Mouse (Mus musculus) thymus, adult 2 months (tissue): ENCODE results near the gene Gpx6. TPM values are rescaled to one million over a fixed set of nuclear protein-coding genes. Genes with fewer than 3 reads are reported as not detected.

Experiments
- DNase-seq: peaks from one replicate; pipeline ENCODE4 v3.0.0; 2021
- H3K27ac ChIP-seq: fragments of 200-500 bp; 2 replicates; pipeline ENCODE4 v1.5.1; 2012; ENCODE audit warnings: low read length, control low read depth; ENCODE audit not compliant: control insufficient read depth, insufficient read depth
- H3K27me3 ChIP-seq: fragments of 200-500 bp; 2 replicates; pipeline ENCODE4 v1.6.1; 2012; ENCODE audit warnings: mild to moderate bottlenecking, low read length, moderate library complexity, mixed read lengths; ENCODE audit not compliant: control insufficient read depth, insufficient read depth
- H3K36me3 ChIP-seq: fragments of 200-500 bp; 2 replicates; pipeline ENCODE4 v1.6.1; 2012; ENCODE audit warnings: mild to moderate bottlenecking, low read length, moderate library complexity; ENCODE audit not compliant: control insufficient read depth, insufficient read depth
- H3K4me1 ChIP-seq: fragments of 200-500 bp; replicated peaks from 2 replicates; pipeline ENCODE4 v1.6.1; 2012; ENCODE audit warnings: low read length; ENCODE audit not compliant: control insufficient read depth, insufficient read depth
- H3K4me3 ChIP-seq: fragments of 200-500 bp; 2 replicates; pipeline ENCODE4 v1.5.1; 2012; ENCODE audit warnings: mild to moderate bottlenecking, low read length, control low read depth, moderate library complexity; ENCODE audit not compliant: control insufficient read depth, insufficient read depth
- CTCF ChIP-seq: fragments of 200-500 bp; IDR thresholded peaks from 2 replicates; pipeline ENCODE4 v1.5.1; 2012; ENCODE audit warnings: mild to moderate bottlenecking, control low read depth, low read length, moderate library complexity, borderline replicate concordance; ENCODE audit not compliant: control insufficient read depth, poor library complexity, insufficient read depth; ENCODE audit errors: extremely low read depth
- POLR2A ChIP-seq: fragments of 200-500 bp; IDR thresholded peaks from 2 replicates; pipeline ENCODE4 v1.6.1; 2012; ENCODE audit warnings: mild to moderate bottlenecking, low read length, control low read depth, moderate library complexity; ENCODE audit not compliant: control insufficient read depth, poor library complexity, insufficient read depth; ENCODE audit errors: extremely low read depth
- WGBS: fragments of 180-500 bp; shearing (Covaris S2); methylation state at CpG from one replicate; pipeline ENCODE4 v1.1.7; 2018; 5-methylcytosine and 5-hydroxymethylcytosine counted together
- polyA plus RNA-seq: library from polyadenylated mRNA; depleted of rRNA; stranded (reverse); fragments of >200 nt; gene quantifications from 2 replicates; pipeline ENCODE4 v1.2.3, GENCODE M21; 2012

The Gpx6 gene
- polyA plus RNA-seq, 1 experiment = 0.38 TPM

GRCm38 (mm10) chr13:21298557-21298956, 13.4 kb upstream of the Gpx6 start:
- no peak for DNase-seq
- Histone ChIP-seq H3K4me3 (no peak overlapping the region), H3K4me1 (no peaks in the 10 kb centered on the region), H3K36me3 (no peaks in the 10 kb centered on the region), H3K27me3 (no peaks in the 10 kb centered on the region), H3K27ac (no peak overlapping the region)
- TF ChIP-seq POLR2A (no peak), CTCF (no peak)
- 61% methylated on average over 3 of the region's 3 CpGs for WGBS

GRCm38 (mm10) chr13:21304483-21305066, 7.3 kb upstream of the Gpx6 start:
- Histone ChIP-seq H3K4me1 (no peaks in the 10 kb centered on the region), H3K36me3 (no peaks in the 10 kb centered on the region), H3K27ac (no peak overlapping the region), H3K27me3 (no peaks in the 10 kb centered on the region), H3K4me3 (no peak overlapping the region)
- 87% methylated on average over 3 of the region's 3 CpGs for WGBS
- TF ChIP-seq CTCF (no peak), POLR2A (no peak)
- no peak for DNase-seq

- no peaks in the 10 kb centered on the region for H3K36me3 ChIP-seq
- no peaks in the 10 kb centered on the region for H3K27me3 ChIP-seq
- 64% methylated on average over 2 of the region's 2 CpGs for WGBS
- no peak overlapping the region for H3K27ac ChIP-seq
- H3K4me1 ChIP-seq = no peaks in the 10 kb centered on the region
- no peak overlapping the region for H3K4me3 ChIP-seq
- TF ChIP-seq POLR2A (no peak), CTCF (no peak)
- no peak for DNase-seq
Measured at GRCm38 (mm10) chr13:21309788-21310187, 2.1 kb upstream of the Gpx6 start.

- Histone ChIP-seq H3K4me1 (no peaks in the 10 kb centered on the region), H3K36me3 (no peaks in the 10 kb centered on the region), H3K27ac (no peak overlapping the region), H3K27me3 (no peaks in the 10 kb centered on the region), H3K4me3 (no peak overlapping the region)
- TF ChIP-seq CTCF (no peak), POLR2A (no peak)
- no peak for DNase-seq
- 56% methylated on average over 5 of the region's 5 CpGs for WGBS
Measured at GRCm38 (mm10) chr13:21312854-21313253, 929 bp downstream of the Gpx6 start.

GRCm38 (mm10) chr13:21313903-21314302, 2.0 kb downstream of the Gpx6 start:
- no peaks in the 10 kb centered on the region for H3K4me1 ChIP-seq
- TF ChIP-seq CTCF = no peak
- TF ChIP-seq POLR2A = no peak
- H3K4me3 ChIP-seq = no peak overlapping the region
- WGBS = 87% methylated on average over 4 of the region's 4 CpGs
- H3K27ac ChIP-seq = no peak overlapping the region
- DNase-seq = no peak
- H3K27me3 ChIP-seq = no peaks in the 10 kb centered on the region
- no peaks in the 10 kb centered on the region for H3K36me3 ChIP-seq

GRCm38 (mm10) chr13:21320262-21320661, 8.3 kb downstream of the Gpx6 start:
- Histone ChIP-seq H3K4me3 (no peak overlapping the region), H3K36me3 (no peaks in the 10 kb centered on the region), H3K4me1 (peaks cover 5% of the 10 kb centered on the region; the same call in 1 of the 2 replicates), H3K27me3 (no peaks in the 10 kb centered on the region), H3K27ac (no peak overlapping the region)
- TF ChIP-seq POLR2A = no peak
- no peak for TF ChIP-seq CTCF
- no peak for DNase-seq
- 76% methylated on average over 3 of the region's 3 CpGs for WGBS

- H3K27me3 ChIP-seq = no peaks in the 10 kb centered on the region; the same call in 1 of the 2 replicates
- H3K36me3 ChIP-seq = no peaks in the 10 kb centered on the region
- no peak for DNase-seq
- no peak overlapping the region for H3K4me3 ChIP-seq
- WGBS = 48% methylated on average over 18 of the region's 18 CpGs
- H3K27ac ChIP-seq = no peak overlapping the region
- peaks cover 9% of the 10 kb centered on the region; the same call in 1 of the 2 replicates for H3K4me1 ChIP-seq
- TF ChIP-seq CTCF (no peak), POLR2A (no peak)
Measured at GRCm38 (mm10) chr13:21321890-21322494, 10.1 kb downstream of the Gpx6 start.
